Comparison of ENCODE assay signal across 8 mouse cellular contexts in the genomic region with DNA sequence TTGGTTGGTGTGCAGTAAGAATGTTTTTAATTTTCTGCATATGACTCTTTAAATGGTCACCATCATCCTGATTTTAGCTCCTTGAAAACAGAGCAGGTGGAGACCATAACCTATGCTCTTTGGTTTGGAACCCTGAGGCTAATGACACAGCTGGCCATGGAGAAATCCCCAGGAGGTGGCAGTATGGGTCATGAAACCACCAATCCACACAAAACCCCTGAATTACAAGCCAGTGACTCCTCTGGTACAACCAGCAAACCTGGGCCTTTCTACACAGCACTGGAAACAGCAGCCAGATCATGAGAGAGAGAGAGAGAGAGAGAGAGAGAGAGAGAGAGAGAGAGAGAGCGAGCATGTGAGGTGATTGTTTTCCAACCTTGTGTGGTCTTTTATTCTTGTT. TPM values are rescaled to one million over a fixed set of nuclear protein-coding genes. Genes with fewer than 3 reads are reported as not detected.
A peak's percentile ranks its signal among the peaks of the same experiment; 100 is the strongest.
DNase-seq lines count a peak whose midpoint lies in the region; ATAC-seq lines count a peak whose summit lies in the region.

No protein-coding gene starts in this region.

- no peaks in the 10 kb centered on the region for H3K36me3 ChIP-seq in limb, embryonic 13.5 days
- no peaks in the 10 kb centered on the region for H3K36me3 ChIP-seq in neural tube, embryonic 11.5 days (ENCODE audit: control insufficient read depth, insufficient read depth, low read length)

- no peaks in the 10 kb centered on the region for H3K9me3 ChIP-seq in limb, embryonic 13.5 days
- H3K9me3 ChIP-seq in neural tube, embryonic 11.5 days (ENCODE audit: control insufficient read depth, low read length), result no peaks in the 10 kb centered on the region

- ATAC-seq in limb, embryonic 13.5 days (ENCODE audit: low FRiP score, low read depth), result peak; percentile 66; the same call in 1 of the 2 replicates
- no peak for ATAC-seq in neural tube, embryonic 11.5 days (ENCODE audit: insufficient read depth, low FRiP score, low TSS enrichment)
- ATAC-seq in monocyte, adult 5-6 weeks (replicated peaks; ENCODE audit: insufficient number of reproducible peaks, low FRiP score, low TSS enrichment, poor library complexity, severe bottlenecking), result no peak

- 35% methylated on average over 1 of the region's 1 CpGs for WGBS in limb, embryonic 13.5 days
- WGBS in neural tube, embryonic 11.5 days, result 53% methylated on average over 1 of the region's 1 CpGs

- no peaks in the 10 kb centered on the region for H3K27me3 ChIP-seq in limb, embryonic 13.5 days
- no peaks in the 10 kb centered on the region for H3K27me3 ChIP-seq in neural tube, embryonic 11.5 days (ENCODE audit: control insufficient read depth, insufficient read depth, low read length)

- peak; percentile 12 for DNase-seq in ovary, adult 18-20 months (ENCODE audit: low spot score)
- no peak for DNase-seq in ovary, postnatal 10 days (ENCODE audit: low spot score)
- DNase-seq in adrenal gland, adult (ENCODE audit: inconsistent age in 2 of 2, low spot score in 1 of 2), result peak; percentile 61 to 89
- peak; percentile 67 for DNase-seq in embryo, embryonic 11 days
- DNase-seq in induced T-regulatory cell, adult 2 months (ENCODE audit: low read depth), result peak; percentile 39
- DNase-seq in neural tube, embryonic 11.5 days (ENCODE audit: low spot score), result peak; percentile 54

- H3K4me2 ChIP-seq in limb, embryonic 13.5 days (replicated peaks), result no peak overlapping the region
- H3K4me2 ChIP-seq in neural tube, embryonic 11.5 days (ENCODE audit: low read depth), result no peak overlapping the region

- H3K4me3 ChIP-seq in limb, embryonic 13.5 days, result no peak overlapping the region
- no peak overlapping the region for H3K4me3 ChIP-seq in neural tube, embryonic 11.5 days (ENCODE audit: low read depth, low read length)

- no peak overlapping the region for H3K9ac ChIP-seq in limb, embryonic 13.5 days
- no peak overlapping the region for H3K9ac ChIP-seq in neural tube, embryonic 11.5 days (ENCODE audit: low read length)

- H3K27ac ChIP-seq in limb, embryonic 13.5 days, result no peak overlapping the region
- H3K27ac ChIP-seq in neural tube, embryonic 11.5 days (ENCODE audit: low read depth, low read length), result no peak overlapping the region

- H3K4me1 ChIP-seq in limb, embryonic 13.5 days, result peaks cover 23% of the 10 kb centered on the region
- no peaks in the 10 kb centered on the region for H3K4me1 ChIP-seq in neural tube, embryonic 11.5 days (ENCODE audit: control insufficient read depth, insufficient read depth, low read length)

RNA-seq across cellular contexts. Expression of a gene that starts 38.2 kb away (rescaled TPM):
- 250 and 254 TPM in 2 replicates for polyA plus RNA-seq in limb, embryonic 13.5 days (2015; fragmentation: Nextera tagmentation; extraction: Ambion mirVana)
- 79.9 and 80.8 TPM in 2 replicates for polyA plus RNA-seq in neural tube, embryonic 11.5 days (2014; fragmentation: Nextera tagmentation; extraction: Ambion mirVana)
- total RNA-seq in monocyte, adult 5-6 weeks (2017), result 27.0 to 41.7 TPM (median 31.3 TPM) in 3 replicates

RNA-seq across cellular contexts. Expression of a gene that starts 38.4 kb away (rescaled TPM):
- polyA plus RNA-seq in limb, embryonic 13.5 days (2015; fragmentation: Nextera tagmentation; extraction: Ambion mirVana), result 2.0 and 2.6 TPM in 2 replicates
- 0.32 TPM in 1 of 2 replicates, not detected in the other for polyA plus RNA-seq in neural tube, embryonic 11.5 days (2014; fragmentation: Nextera tagmentation; extraction: Ambion mirVana)
- 0.86 TPM in 1 of 3 replicates, not detected in the others for total RNA-seq in monocyte, adult 5-6 weeks (2017)
